ENCODE assay signal across 8 mouse cellular contexts in genomic region chr8:122475580-122476320, GRCm38 (mm10). TPM values are rescaled to one million over a fixed set of nuclear protein-coding genes. Genes with fewer than 3 reads are reported as not detected.
A peak's percentile ranks its signal among the peaks of the same experiment; 100 is the strongest.
DNase-seq lines count a peak whose midpoint lies in the region; ATAC-seq lines count a peak whose summit lies in the region.

Gene Rnf166 (minus strand): TSS chr8:122476064.
Gene Ctu2 (plus strand): TSS chr8:122476143.

- H3K4me3 ChIP-seq in hindbrain, embryonic 15.5 days, result peak within 1 kb of the TSS; percentile 80

- WGBS in hindbrain, embryonic 15.5 days, result under 1% methylated on average over 79 of the region's 103 CpGs

- H3K9ac ChIP-seq in hindbrain, embryonic 15.5 days, result peak within 1 kb of the TSS; percentile 94

- ATAC-seq in hindbrain, embryonic 15.5 days (ENCODE audit: low FRiP score, low read depth), result peak; percentile 94

- peak; percentile 88 for DNase-seq in R1 (ENCODE audit: low read depth, low spot score)
- peak; percentile 96 to 97 for DNase-seq in cerebellum, postnatal 25 days
- peak; percentile 90 to 92 for DNase-seq in frontal cortex, postnatal 36 days (ENCODE audit: low spot score in 2 of 2)
- DNase-seq in left cerebral cortex, adult 11 months (ENCODE audit: low spot score), result peak; percentile 85
- DNase-seq in lung, postnatal 4 days, result peak; percentile 96
- peak; percentile 90 for DNase-seq in retina, postnatal 7 days (ENCODE audit: low read depth, low spot score)
- peak; percentile 95 for DNase-seq in urinary bladder, adult 2 months (ENCODE audit: low spot score)

- H3K27ac ChIP-seq in hindbrain, embryonic 15.5 days (replicated peaks), result peak within 1 kb of the TSS; percentile 89

- peak within 1 kb of the TSS; percentile 97 for H3K4me2 ChIP-seq in hindbrain, embryonic 15.5 days

- H3K4me1 ChIP-seq in hindbrain, embryonic 15.5 days (replicated peaks), result peaks cover 28% of the 10 kb centered on the region

- H3K27me3 ChIP-seq in hindbrain, embryonic 15.5 days, result no peaks in the 10 kb centered on the region

- peaks cover 35% of the 10 kb centered on the region for H3K36me3 ChIP-seq in hindbrain, embryonic 15.5 days

- no peaks in the 10 kb centered on the region for H3K9me3 ChIP-seq in hindbrain, embryonic 15.5 days

RNA-seq across cellular contexts. Expression of gene Rnf166, which starts in this region (rescaled TPM):
- 33.9 and 37.9 TPM in 2 replicates for polyA plus RNA-seq in hindbrain, embryonic 15.5 days (2015; fragmentation: Nextera tagmentation; extraction: Ambion mirVana)
- polyA plus RNA-seq in urinary bladder, adult 2 months (2012; rRNA removed), result 61.1 and 64.7 TPM in 2 replicates

RNA-seq across cellular contexts. Expression of gene Ctu2, which starts in this region (rescaled TPM):
- polyA plus RNA-seq in hindbrain, embryonic 15.5 days (2015; fragmentation: Nextera tagmentation; extraction: Ambion mirVana), result 78.3 and 80.7 TPM in 2 replicates
- polyA plus RNA-seq in urinary bladder, adult 2 months (2012; rRNA removed), result 27.6 and 33.1 TPM in 2 replicates

Comparison
In these comparisons a context has a peak if more than half of its experiments do, and no peak if none do; other contexts are left out.
1. Peak in every context shown above with its lines: DNase-seq, ATAC-seq, H3K4me3 ChIP-seq and H3K27ac ChIP-seq.